Mouse (Mus musculus) lung, embryonic 16.5 days (tissue): ENCODE measurements around the gene Ttc16. TPM values are rescaled to one million over a fixed set of nuclear protein-coding genes. Genes with fewer than 3 reads are reported as not detected.
A peak's percentile ranks its signal among the peaks of the same experiment; 100 is the strongest.

ENCODE experiments used
- ATAC-seq: fragments of 200-750 bp; cut with Nextera tagmentation; 2 replicates; pipeline ENCODE4 v1.8.0; 2017; ENCODE audit warnings: low read depth, mild to moderate bottlenecking, moderate library complexity
- H3K27ac ChIP-seq: fragments of 300-500 bp; sonication (generic); 2 replicates; pipeline ENCODE4 v1.5.1; 2014; ENCODE audit warnings: mild to moderate bottlenecking, control low read depth, low read length
- H3K27me3 ChIP-seq: fragments of 300-500 bp; sonication (generic); 2 replicates; pipeline ENCODE4 v1.6.1; 2014; ENCODE audit warnings: low read depth, low read length, mixed read lengths; ENCODE audit not compliant: control insufficient read depth, insufficient read depth
- H3K36me3 ChIP-seq: fragments of 300-500 bp; sonication (generic); 2 replicates; pipeline ENCODE4 v1.6.1; 2014; ENCODE audit warnings: low read length; ENCODE audit not compliant: control insufficient read depth, insufficient read depth
- H3K4me1 ChIP-seq: fragments of 300-500 bp; sonication (generic); replicated peaks from 2 replicates; pipeline ENCODE4 v1.6.1; 2014; ENCODE audit warnings: low read length, mixed read lengths; ENCODE audit not compliant: control insufficient read depth, insufficient read depth
- H3K4me2 ChIP-seq: fragments of 300-500 bp; sonication (generic); 2 replicates; pipeline ENCODE4 v1.6.1; 2014; ENCODE audit warnings: low read depth, low read length, control low read depth
- H3K4me3 ChIP-seq: fragments of 300-500 bp; sonication (generic); 2 replicates; pipeline ENCODE4 v1.5.1; 2014; ENCODE audit warnings: mild to moderate bottlenecking, low read length, control low read depth
- H3K9ac ChIP-seq: fragments of 300-500 bp; sonication (generic); 2 replicates; pipeline ENCODE4 v1.6.1; 2014; ENCODE audit warnings: low read length, control low read depth
- H3K9me3 ChIP-seq: fragments of 300-500 bp; sonication (generic); 2 replicates; pipeline ENCODE4 v1.6.1; 2016; ENCODE audit warnings: low read length; ENCODE audit not compliant: control insufficient read depth
- WGBS: fragments of 180-500 bp; shearing (Covaris S2); extraction: QIAGEN DNeasy Blood & Tissue Kit; methylation state at CpG from one replicate; pipeline ENCODE4 v1.1.7; 2014; 5-methylcytosine and 5-hydroxymethylcytosine counted together
- polyA plus RNA-seq: library from polyadenylated mRNA; unstranded; fragments of >200 nt; fragmentation: Nextera tagmentation; extraction: Ambion mirVana; gene quantifications from 2 replicates; pipeline ENCODE4 v1.2.1, GENCODE M21; 2015

Ttc16 gene
- polyA plus RNA-seq, 1 experiment from 2014 or later, result 1.2 TPM

- 33% methylated on average over 6 of the region's 6 CpGs for WGBS
- peak; percentile 17 for ATAC-seq
- Histone ChIP-seq H3K9me3 (no peaks in the 10 kb centered on the region), H3K27ac (no peak overlapping the region), H3K27me3 (no peaks in the 10 kb centered on the region), H3K36me3 (peaks cover 7% of the 10 kb centered on the region), H3K4me3 (peak overlapping the region; percentile 80; the same call in 1 of the 2 replicates), H3K4me1 (peaks cover 3% of the 10 kb centered on the region; the same call in 1 of the 2 replicates), H3K9ac (no peak overlapping the region), H3K4me2 (peak overlapping the region; percentile 28)
These were observed 18.8 kb downstream of the Ttc16 start for GRCm38 (mm10) chr2:32756674-32757055.

- H3K36me3 ChIP-seq, result peaks cover 2% of the 10 kb centered on the region; the same call in 1 of the 2 replicates
- peaks cover 3% of the 10 kb centered on the region; the same call in 1 of the 2 replicates for H3K4me1 ChIP-seq
- H3K4me2 ChIP-seq, result no peak overlapping the region
- H3K9ac ChIP-seq, result no peak overlapping the region
- H3K27ac ChIP-seq, result no peak overlapping the region
- no peak overlapping the region for H3K4me3 ChIP-seq
- H3K27me3 ChIP-seq, result no peaks in the 10 kb centered on the region
- ATAC-seq, result no peak
- WGBS, result 67% methylated on average over 10 of the region's 10 CpGs
- H3K9me3 ChIP-seq, result no peaks in the 10 kb centered on the region
These were observed 23.3 kb downstream of the Ttc16 start for GRCm38 (mm10) chr2:32752181-32752580.

GRCm38 (mm10) chr2:32751665-32752033 is 23.8 kb downstream of the Ttc16 start:
- H3K27ac ChIP-seq, result no peak overlapping the region
- peaks cover 2% of the 10 kb centered on the region; the same call in 1 of the 2 replicates for H3K36me3 ChIP-seq
- H3K4me3 ChIP-seq, result peak overlapping the region; percentile 45
- H3K27me3 ChIP-seq, result no peaks in the 10 kb centered on the region
- H3K4me1 ChIP-seq, result peaks cover 3% of the 10 kb centered on the region; the same call in 1 of the 2 replicates
- 34% methylated on average over 9 of the region's 10 CpGs for WGBS
- ATAC-seq, result peak; percentile 39
- H3K4me2 ChIP-seq, result peak overlapping the region; percentile 56
- peak overlapping the region; percentile 44; the same call in 1 of the 2 replicates for H3K9ac ChIP-seq
- H3K9me3 ChIP-seq, result no peaks in the 10 kb centered on the region

- WGBS, result 24% methylated on average over 31 of the region's 31 CpGs
- Histone ChIP-seq H3K9me3 (no peaks in the 10 kb centered on the region), H3K27me3 (no peaks in the 10 kb centered on the region), H3K9ac (peak overlapping the region; percentile 44), H3K27ac (peak overlapping the region; percentile 24), H3K4me1 (peaks cover 3% of the 10 kb centered on the region; the same call in 1 of the 2 replicates), H3K4me2 (peak overlapping the region; percentile 56), H3K4me3 (peak overlapping the region; percentile 45), H3K36me3 (peaks cover 2% of the 10 kb centered on the region; the same call in 1 of the 2 replicates)
- ATAC-seq, result peak; percentile 88
These were observed 24.4 kb downstream of the Ttc16 start for GRCm38 (mm10) chr2:32750887-32751664.

GRCm38 (mm10) chr2:32750199-32750598 is 25.2 kb downstream of the Ttc16 start:
- no peaks in the 10 kb centered on the region for H3K9me3 ChIP-seq
- 65% methylated on average over 7 of the region's 7 CpGs for WGBS
- peaks cover 2% of the 10 kb centered on the region; the same call in 1 of the 2 replicates for H3K36me3 ChIP-seq
- H3K4me1 ChIP-seq, result peaks cover 3% of the 10 kb centered on the region; the same call in 1 of the 2 replicates
- ATAC-seq, result no peak
- H3K27ac ChIP-seq, result no peak overlapping the region
- no peaks in the 10 kb centered on the region for H3K27me3 ChIP-seq
- no peak overlapping the region for H3K4me2 ChIP-seq
- H3K9ac ChIP-seq, result no peak overlapping the region
- H3K4me3 ChIP-seq, result no peak overlapping the region

- no peak for ATAC-seq
- H3K4me2 ChIP-seq, result no peak overlapping the region
- no peaks in the 10 kb centered on the region for H3K9me3 ChIP-seq
- no peaks in the 10 kb centered on the region for H3K27me3 ChIP-seq
- no peak overlapping the region for H3K27ac ChIP-seq
- peaks cover 3% of the 10 kb centered on the region; the same call in 1 of the 2 replicates for H3K4me1 ChIP-seq
- H3K36me3 ChIP-seq, result peaks cover 2% of the 10 kb centered on the region; the same call in 1 of the 2 replicates
- H3K9ac ChIP-seq, result no peak overlapping the region
- H3K4me3 ChIP-seq, result no peak overlapping the region
- 78% methylated on average over 16 of the region's 16 CpGs for WGBS
These were observed 26.4 kb downstream of the Ttc16 start for GRCm38 (mm10) chr2:32749082-32749481.

- H3K4me2 ChIP-seq, result no peak overlapping the region
- H3K9me3 ChIP-seq, result no peaks in the 10 kb centered on the region
- peaks cover 29% of the 10 kb centered on the region for H3K27me3 ChIP-seq
- no peak for ATAC-seq
- peaks cover 8% of the 10 kb centered on the region for H3K4me1 ChIP-seq
- 56% methylated on average over 15 of the region's 15 CpGs for WGBS
- H3K36me3 ChIP-seq, result peaks cover under 1% of the 10 kb centered on the region; the same call in 1 of the 2 replicates
- no peak overlapping the region for H3K4me3 ChIP-seq
- no peak overlapping the region for H3K27ac ChIP-seq
- no peak overlapping the region for H3K9ac ChIP-seq
These were observed 31.0 kb downstream of the Ttc16 start for GRCm38 (mm10) chr2:32744272-32744982.

- Histone ChIP-seq H3K27me3 (peaks cover 29% of the 10 kb centered on the region), H3K27ac (no peak overlapping the region), H3K36me3 (no peaks in the 10 kb centered on the region), H3K9me3 (no peaks in the 10 kb centered on the region), H3K9ac (no peak overlapping the region; the same call in 1 of the 2 replicates), H3K4me2 (no peak overlapping the region), H3K4me1 (peaks cover 8% of the 10 kb centered on the region), H3K4me3 (no peak overlapping the region)
- 21% methylated on average over 18 of the region's 18 CpGs for WGBS
- ATAC-seq, result no peak
These were observed 33.3 kb downstream of the Ttc16 start for GRCm38 (mm10) chr2:32742173-32742531.
